Mouse (Mus musculus): Measurements from ENCODE around the gene Tbrg1. TPM values are rescaled to one million over a fixed set of nuclear protein-coding genes. Genes with fewer than 3 reads are reported as not detected.

Tbrg1 gene
- polyA plus RNA-seq, 1 experiment from 2014 or later = 129 TPM

DNA sequence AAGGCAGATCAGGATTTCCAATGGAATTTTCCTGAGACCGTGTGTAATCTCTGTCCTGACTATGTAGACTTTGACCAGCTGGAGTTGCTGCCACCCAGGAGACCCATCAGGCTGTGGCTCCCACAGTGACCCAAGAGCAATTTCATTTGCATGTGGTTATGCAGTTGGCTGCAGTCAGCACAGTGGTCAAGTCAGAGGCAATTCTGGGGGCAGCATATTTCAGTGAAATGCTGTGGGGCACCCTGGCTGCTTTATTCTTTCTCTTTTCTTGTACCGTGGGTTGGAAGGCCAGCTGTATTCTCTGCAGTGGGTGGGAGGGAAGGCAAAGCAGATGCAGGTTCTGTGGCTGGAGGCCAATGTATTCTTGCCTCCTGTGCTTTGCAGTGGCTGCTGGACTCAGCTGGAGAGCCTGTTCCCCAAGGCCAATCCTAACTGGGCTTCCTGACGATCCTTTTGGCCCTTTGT, 31.0 kb downstream of the Tbrg1 start:
- H3K27ac ChIP-seq = peak overlapping the region; percentile 88
- H3K36me3 ChIP-seq = no peaks in the 10 kb centered on the region
- H3K27me3 ChIP-seq = no peaks in the 10 kb centered on the region
- H3K4me1 ChIP-seq = peaks cover 25% of the 10 kb centered on the region
- peak; percentile 59 for ATAC-seq (ENCODE audit: low FRiP score)
- no peak overlapping the region for H3K4me3 ChIP-seq
- WGBS = 8% methylated on average over 3 of the region's 3 CpGs
- peak overlapping the region; percentile 37 for H3K4me2 ChIP-seq (replicated peaks)
- H3K9ac ChIP-seq = no peak overlapping the region
- no peaks in the 10 kb centered on the region for H3K9me3 ChIP-seq (replicated peaks)

GRCm38 (mm10) chr9:37625641-37626040, 31.5 kb downstream of the Tbrg1 start:
- H3K4me1 ChIP-seq = peaks cover 25% of the 10 kb centered on the region
- WGBS = 19% methylated on average over 7 of the region's 7 CpGs
- no peaks in the 10 kb centered on the region for H3K9me3 ChIP-seq (replicated peaks)
- H3K4me2 ChIP-seq (replicated peaks) = peak overlapping the region; percentile 37
- ATAC-seq (ENCODE audit: low FRiP score) = peak; percentile 81
- H3K4me3 ChIP-seq = no peak overlapping the region
- H3K9ac ChIP-seq = peak overlapping the region; percentile 32; the same call in 1 of the 2 replicates
- peak overlapping the region; percentile 88 for H3K27ac ChIP-seq
- H3K27me3 ChIP-seq = no peaks in the 10 kb centered on the region
- no peaks in the 10 kb centered on the region for H3K36me3 ChIP-seq

GRCm38 (mm10) chr9:37625129-37625528, 32.0 kb downstream of the Tbrg1 start:
- Histone ChIP-seq H3K36me3 (no peaks in the 10 kb centered on the region), H3K4me2 (replicated peaks) (peak overlapping the region; percentile 37), H3K4me3 (no peak overlapping the region), H3K9ac (no peak overlapping the region; the same call in 1 of the 2 replicates), H3K4me1 (peaks cover 25% of the 10 kb centered on the region), H3K9me3 (replicated peaks) (no peaks in the 10 kb centered on the region), H3K27ac (peak overlapping the region; percentile 88), H3K27me3 (no peaks in the 10 kb centered on the region)
- 39% methylated on average over 3 of the region's 3 CpGs for WGBS
- ATAC-seq (ENCODE audit: low FRiP score) = peak; percentile 88

DNA sequence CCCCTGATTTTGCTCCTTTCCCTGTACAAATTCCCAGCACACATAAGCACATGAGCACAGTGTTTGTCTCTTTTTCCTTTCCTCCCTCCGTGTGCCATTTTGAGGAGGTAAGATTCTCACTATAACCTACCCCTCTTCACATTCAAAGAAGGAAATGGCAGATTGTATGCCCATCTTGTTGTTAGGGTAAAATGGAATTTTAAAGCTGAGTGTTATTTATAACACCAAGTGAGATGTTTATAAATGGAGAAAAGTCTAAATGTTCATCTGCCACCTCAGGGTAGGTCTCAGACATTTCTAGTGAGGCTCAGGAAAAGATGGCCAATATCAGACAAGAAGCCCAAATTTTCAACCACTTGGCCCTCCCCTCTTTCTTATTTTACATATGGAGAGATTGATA, 32.6 kb downstream of the Tbrg1 start:
- 84% methylated on average over 1 of the region's 1 CpGs for WGBS
- Histone ChIP-seq H3K4me3 (no peak overlapping the region), H3K4me1 (peaks cover 25% of the 10 kb centered on the region), H3K27me3 (no peaks in the 10 kb centered on the region), H3K27ac (0 out of 2 replicates have a peak overlapping the region, but pooled peaks have one; percentile 88), H3K4me2 (replicated peaks) (no peak overlapping the region), H3K36me3 (no peaks in the 10 kb centered on the region), H3K9me3 (replicated peaks) (no peaks in the 10 kb centered on the region), H3K9ac (no peak overlapping the region)
- no peak for ATAC-seq (ENCODE audit: low FRiP score)

- ATAC-seq (ENCODE audit: low FRiP score) = no peak
- 88% methylated on average over 3 of the region's 3 CpGs for WGBS
- Histone ChIP-seq H3K9me3 (replicated peaks) (no peaks in the 10 kb centered on the region), H3K27me3 (no peaks in the 10 kb centered on the region), H3K9ac (no peak overlapping the region), H3K4me2 (replicated peaks) (no peak overlapping the region), H3K36me3 (no peaks in the 10 kb centered on the region), H3K4me1 (peaks cover 25% of the 10 kb centered on the region), H3K4me3 (no peak overlapping the region), H3K27ac (no peak overlapping the region)
Measured at GRCm38 (mm10) chr9:37623981-37624380, 33.1 kb downstream of the Tbrg1 start.

DNA sequence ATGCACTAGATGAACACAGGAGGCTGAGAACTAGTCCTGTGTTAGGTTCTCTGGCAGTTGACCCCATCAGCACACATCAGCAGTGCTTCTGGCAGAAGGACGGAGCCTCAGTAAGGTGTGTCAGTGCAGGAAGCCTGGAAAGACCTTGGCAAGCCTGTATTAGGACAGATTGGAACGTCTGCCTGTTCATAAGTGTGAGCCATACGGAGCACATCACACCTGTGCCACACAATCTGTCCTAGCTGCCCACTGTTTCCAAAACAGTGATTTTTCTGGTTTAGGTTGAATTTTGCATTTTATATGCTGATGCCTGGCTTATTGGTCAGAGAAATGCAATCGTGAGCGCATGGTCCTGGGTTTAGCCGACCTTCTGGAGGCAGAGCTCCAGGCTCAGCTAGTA, 35.8 kb downstream of the Tbrg1 start:
- Histone ChIP-seq H3K9me3 (replicated peaks) (no peaks in the 10 kb centered on the region), H3K27ac (no peak overlapping the region), H3K4me1 (peaks cover 16% of the 10 kb centered on the region), H3K9ac (no peak overlapping the region), H3K27me3 (no peaks in the 10 kb centered on the region), H3K36me3 (no peaks in the 10 kb centered on the region), H3K4me2 (replicated peaks) (no peak overlapping the region), H3K4me3 (no peak overlapping the region)
- WGBS = 87% methylated on average over 6 of the region's 6 CpGs
- no peak for ATAC-seq (ENCODE audit: low FRiP score)

DNA sequence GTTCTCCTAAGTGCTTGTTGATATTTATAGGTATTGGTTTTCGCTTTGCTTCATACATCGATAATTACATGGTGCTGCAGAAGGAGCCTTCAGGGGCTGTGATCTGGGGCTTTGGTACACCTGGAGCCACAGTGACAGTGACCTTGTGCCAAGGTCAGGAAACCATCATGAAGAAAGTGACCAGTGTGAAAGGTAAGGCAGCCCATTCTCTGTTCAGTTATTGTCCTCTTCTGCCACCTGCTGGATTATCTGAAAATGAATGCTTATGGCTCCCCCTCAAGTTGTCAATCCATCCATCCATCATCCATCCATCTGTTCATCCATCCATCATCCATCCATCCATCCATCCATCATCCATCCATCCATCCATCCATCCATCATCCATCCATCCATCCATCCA, 40.3 kb downstream of the Tbrg1 start:
- Histone ChIP-seq H3K9me3 (replicated peaks) (no peaks in the 10 kb centered on the region), H3K36me3 (no peaks in the 10 kb centered on the region), H3K4me1 (peaks cover 9% of the 10 kb centered on the region; the same call in 1 of the 2 replicates), H3K4me3 (no peak overlapping the region), H3K9ac (no peak overlapping the region), H3K4me2 (replicated peaks) (no peak overlapping the region), H3K27me3 (no peaks in the 10 kb centered on the region), H3K27ac (no peak overlapping the region)
- ATAC-seq (ENCODE audit: low FRiP score) = no peak
- 55% methylated on average over 2 of the region's 2 CpGs for WGBS

GRCm38 (mm10) chr9:37615220-37615619, 41.9 kb downstream of the Tbrg1 start:
- Histone ChIP-seq H3K36me3 (no peaks in the 10 kb centered on the region), H3K4me1 (peaks cover 9% of the 10 kb centered on the region; the same call in 1 of the 2 replicates), H3K27ac (no peak overlapping the region), H3K9ac (no peak overlapping the region), H3K9me3 (replicated peaks) (no peaks in the 10 kb centered on the region), H3K4me2 (replicated peaks) (no peak overlapping the region), H3K27me3 (no peaks in the 10 kb centered on the region), H3K4me3 (no peak overlapping the region)
- 66% methylated on average over 5 of the region's 5 CpGs for WGBS
- ATAC-seq (ENCODE audit: low FRiP score) = no peak

DNA sequence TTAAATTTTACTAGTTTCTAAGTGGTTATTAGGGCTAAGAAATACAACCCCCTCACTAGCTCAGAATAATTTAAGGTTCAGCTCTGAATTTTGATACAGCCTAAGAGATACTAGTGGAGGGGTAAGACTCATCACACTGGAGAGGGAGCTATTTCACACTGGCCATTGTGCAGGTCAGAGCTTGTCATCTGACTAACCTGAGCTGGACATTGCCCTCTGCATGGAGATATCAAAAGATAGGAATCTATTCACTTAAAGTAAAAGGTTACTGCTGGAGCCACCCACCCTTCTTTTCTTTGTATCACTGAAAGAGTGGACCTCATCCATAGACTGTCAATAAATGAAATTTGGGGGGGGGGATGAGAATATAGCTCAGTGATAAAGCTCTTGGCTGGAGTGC, 42.8 kb downstream of the Tbrg1 start:
- peak; percentile 17 for ATAC-seq (ENCODE audit: low FRiP score)

DNA sequence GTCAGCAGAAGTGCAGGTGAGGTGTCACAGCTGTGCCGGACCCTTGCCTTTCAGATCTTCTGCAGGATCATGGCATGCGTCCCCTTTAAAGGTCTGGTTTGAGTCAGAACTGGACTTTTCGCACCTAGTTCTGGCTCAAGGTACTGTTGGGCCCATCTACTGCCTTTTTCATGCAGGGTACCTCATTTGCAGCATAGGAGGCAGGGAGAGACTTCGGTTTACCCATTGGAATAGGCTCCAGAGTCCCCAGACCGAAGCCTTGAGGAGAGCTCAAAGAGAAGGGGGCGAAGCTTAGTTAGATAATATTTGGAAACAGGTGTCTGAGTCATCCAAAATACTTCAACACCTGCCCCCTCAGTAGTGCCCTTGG, 43.2 kb downstream of the Tbrg1 start:
- peak overlapping the region; percentile 52 for H3K9ac ChIP-seq
- peaks cover 9% of the 10 kb centered on the region; the same call in 1 of the 2 replicates for H3K4me1 ChIP-seq
- H3K27me3 ChIP-seq = no peaks in the 10 kb centered on the region
- peak overlapping the region; percentile 77 for H3K4me2 ChIP-seq (replicated peaks)
- H3K27ac ChIP-seq = peak overlapping the region; percentile 85
- ATAC-seq (ENCODE audit: low FRiP score) = peak; percentile 66
- WGBS = 27% methylated on average over 6 of the region's 6 CpGs
- H3K9me3 ChIP-seq (replicated peaks) = no peaks in the 10 kb centered on the region
- no peaks in the 10 kb centered on the region for H3K36me3 ChIP-seq
- H3K4me3 ChIP-seq = peak overlapping the region; percentile 65

More for the DNA sequence above, 42.8 kb downstream of the Tbrg1 start:
- Histone ChIP-seq H3K36me3 (no peaks in the 10 kb centered on the region), H3K4me3 (peak overlapping the region; percentile 65; the same call in 1 of the 2 replicates), H3K27ac (no peak overlapping the region), H3K9ac (no peak overlapping the region; the same call in 1 of the 2 replicates), H3K9me3 (replicated peaks) (no peaks in the 10 kb centered on the region), H3K4me1 (peaks cover 9% of the 10 kb centered on the region; the same call in 1 of the 2 replicates), H3K4me2 (replicated peaks) (peak overlapping the region; percentile 77), H3K27me3 (no peaks in the 10 kb centered on the region)

- Histone ChIP-seq H3K4me3 (peak within 1 kb of the TSS; percentile 65), H3K4me2 (replicated peaks) (peak within 1 kb of the TSS; percentile 77), H3K27me3 (no peaks in the 10 kb centered on the region), H3K36me3 (no peaks in the 10 kb centered on the region), H3K9me3 (replicated peaks) (no peaks in the 10 kb centered on the region), H3K4me1 (peaks cover 9% of the 10 kb centered on the region; the same call in 1 of the 2 replicates), H3K27ac (peak within 1 kb of the TSS; percentile 85), H3K9ac (peak within 1 kb of the TSS; percentile 71)
- 1% methylated on average over 45 of the region's 45 CpGs for WGBS
- peak; percentile 95 for ATAC-seq (ENCODE audit: low FRiP score)
Measured at GRCm38 (mm10) chr9:37613182-37613910, 43.8 kb downstream of the Tbrg1 start, which contains the start of gene Spa17. Gene Spa17, minus strand, starts transcription at chr9:37613722.

DNA sequence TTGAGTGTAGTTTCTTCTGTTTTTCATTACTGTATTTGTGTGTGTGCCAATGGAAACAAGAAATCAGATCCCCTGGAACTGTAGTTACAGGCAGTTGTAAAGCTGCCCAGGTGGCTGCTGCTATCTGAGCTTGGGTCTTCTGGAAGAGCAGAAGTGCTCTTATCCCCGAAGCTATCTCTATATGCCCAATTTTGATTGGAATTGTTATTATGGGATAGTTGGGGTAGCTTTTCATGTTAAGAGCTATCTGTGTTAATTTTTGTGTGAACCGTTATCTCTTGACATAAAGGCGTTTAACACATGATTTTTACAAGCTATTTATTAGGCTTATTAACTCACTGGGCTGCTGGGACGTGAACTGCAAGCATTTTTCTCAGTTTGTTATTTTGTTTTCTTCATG, 47.6 kb downstream of the Tbrg1 start:
- Histone ChIP-seq H3K27me3 (no peaks in the 10 kb centered on the region), H3K9ac (no peak overlapping the region), H3K36me3 (no peaks in the 10 kb centered on the region), H3K9me3 (replicated peaks) (no peaks in the 10 kb centered on the region), H3K27ac (no peak overlapping the region), H3K4me3 (no peak overlapping the region), H3K4me2 (replicated peaks) (no peak overlapping the region), H3K4me1 (peaks cover 9% of the 10 kb centered on the region; the same call in 1 of the 2 replicates)
- 79% methylated on average over 4 of the region's 4 CpGs for WGBS
- no peak for ATAC-seq (ENCODE audit: low FRiP score)

DNA sequence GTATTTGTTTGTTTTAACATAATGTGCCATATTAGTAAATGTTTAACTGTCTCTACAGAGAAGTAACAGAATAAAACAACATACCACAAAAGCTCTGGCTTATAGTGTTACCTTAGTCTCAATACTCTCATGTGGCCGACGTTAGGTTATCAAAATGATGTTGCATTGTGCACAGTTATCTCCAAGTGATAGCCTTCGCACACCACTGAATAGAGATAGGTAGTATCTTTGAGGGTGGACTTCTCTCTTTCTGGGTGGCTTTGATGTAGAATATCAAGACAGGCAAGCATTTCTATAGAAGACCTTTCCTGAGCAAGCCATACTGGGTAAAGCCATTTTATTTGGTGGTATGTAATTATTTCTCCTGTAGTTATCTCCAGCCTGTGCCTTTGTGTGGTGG, 52.0 kb downstream of the Tbrg1 start:
- H3K4me2 ChIP-seq (replicated peaks) = no peak overlapping the region
- ATAC-seq (ENCODE audit: low FRiP score) = no peak
- H3K27me3 ChIP-seq = no peaks in the 10 kb centered on the region
- 92% methylated on average over 3 of the region's 3 CpGs for WGBS
- no peak overlapping the region for H3K4me3 ChIP-seq
- H3K4me1 ChIP-seq = no peaks in the 10 kb centered on the region
- no peak overlapping the region for H3K27ac ChIP-seq
- H3K9me3 ChIP-seq (replicated peaks) = no peaks in the 10 kb centered on the region
- no peak overlapping the region for H3K9ac ChIP-seq
- H3K36me3 ChIP-seq = no peaks in the 10 kb centered on the region
